Mouse (Mus musculus): ENCODE measurements around the gene Gm20388.

GRCm38 (mm10) chr8:123807852-123808573 is 3897.4 kb downstream of the Gm20388 start:
- TF ChIP-seq CTCF (IDR thresholded peaks at IDR 0.05; ENCODE audit: low read depth), result no peak
- TF ChIP-seq EP300 (optimal IDR thresholded peaks at IDR 0.05), result no peak
